Mouse (Mus musculus): Measurements from ENCODE around the gene Crat. TPM values are rescaled to one million over a fixed set of nuclear protein-coding genes. Genes with fewer than 3 reads are reported as not detected.
A peak's percentile ranks its signal among the peaks of the same experiment; 100 is the strongest.

Crat gene
- total RNA-seq (2014; rRNA removed) (9.2 and 24.3 TPM in 2 replicates), polyA plus RNA-seq (2012; rRNA removed) (65.2 and 92.6 TPM in 2 replicates)

DNA sequence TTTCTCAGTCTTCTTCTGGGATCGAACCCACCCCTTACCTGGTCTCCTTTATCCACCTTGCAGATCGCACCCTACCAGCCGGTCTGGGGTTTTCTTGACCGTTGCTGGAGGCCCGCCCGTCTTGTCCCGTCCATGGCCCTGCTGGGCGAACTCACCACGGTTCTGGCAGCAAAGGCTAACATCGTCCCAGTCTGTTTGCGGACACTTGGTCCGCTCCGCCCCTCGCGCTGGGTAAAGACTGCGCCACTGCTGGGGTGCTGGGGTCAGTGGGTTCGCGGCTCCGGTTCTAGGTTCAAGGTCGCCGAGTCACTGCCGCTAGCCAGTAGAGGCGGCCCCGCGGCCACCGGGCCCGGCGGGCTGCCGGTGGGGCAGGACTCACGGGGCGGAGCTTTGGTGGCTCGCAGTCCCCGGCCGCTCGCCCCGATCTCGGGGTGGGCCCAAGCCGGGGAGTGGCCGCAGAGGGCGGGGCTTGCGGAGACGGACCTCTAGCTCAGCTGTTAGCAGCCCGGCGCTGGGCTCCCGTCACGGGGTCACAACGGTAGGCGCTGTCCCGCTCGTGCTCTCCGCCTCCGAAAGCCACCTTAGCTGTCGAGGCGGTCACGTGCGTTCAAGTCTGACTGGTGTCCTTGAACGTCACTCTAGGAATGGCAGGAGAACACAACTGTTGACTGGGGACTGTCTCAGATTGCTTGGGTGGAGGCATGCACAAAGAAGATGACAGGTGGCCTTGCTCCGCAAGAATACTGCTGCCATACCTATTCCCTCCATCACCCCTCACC, at the start of gene Crat:
Gene Crat (minus strand): TSS at position 657 of the 779 bp plus-strand sequence.
- peak; percentile 95 for DNase-seq (ENCODE audit: extremely low read depth, low read depth, low spot score)
- H3K27ac ChIP-seq (replicated peaks; ENCODE audit: insufficient read depth, low read depth, low read length), result peak within 1 kb of the TSS; percentile 92
- peaks cover 35% of the 10 kb centered on the region for H3K79me2 ChIP-seq (ENCODE audit: control insufficient read depth, insufficient read depth, low read length)
- no peaks in the 10 kb centered on the region for H3K27me3 ChIP-seq (ENCODE audit: control insufficient read depth, insufficient read depth, low read length)
- 1% methylated on average over 58 of the region's 58 CpGs for WGBS
- peak within 1 kb of the TSS; percentile 75 for H3K9ac ChIP-seq (ENCODE audit: low read depth, low read length)
- no peaks in the 10 kb centered on the region for H3K36me3 ChIP-seq (ENCODE audit: control insufficient read depth, insufficient read depth, low read length)
- H3K4me3 ChIP-seq (ENCODE audit: insufficient read depth, low read depth, low read length), result peak within 1 kb of the TSS; percentile 73
- peak; percentile 81 for TF ChIP-seq POLR2A (IDR thresholded peaks at IDR 0.05; ENCODE audit: extremely low read depth, insufficient read depth, low read length)
- no peak for TF ChIP-seq CTCF (IDR thresholded peaks at IDR 0.05; ENCODE audit: low read depth, low read length)
- H3K4me1 ChIP-seq (ENCODE audit: control insufficient read depth, insufficient read depth, low read length), result peaks cover 26% of the 10 kb centered on the region

DNA sequence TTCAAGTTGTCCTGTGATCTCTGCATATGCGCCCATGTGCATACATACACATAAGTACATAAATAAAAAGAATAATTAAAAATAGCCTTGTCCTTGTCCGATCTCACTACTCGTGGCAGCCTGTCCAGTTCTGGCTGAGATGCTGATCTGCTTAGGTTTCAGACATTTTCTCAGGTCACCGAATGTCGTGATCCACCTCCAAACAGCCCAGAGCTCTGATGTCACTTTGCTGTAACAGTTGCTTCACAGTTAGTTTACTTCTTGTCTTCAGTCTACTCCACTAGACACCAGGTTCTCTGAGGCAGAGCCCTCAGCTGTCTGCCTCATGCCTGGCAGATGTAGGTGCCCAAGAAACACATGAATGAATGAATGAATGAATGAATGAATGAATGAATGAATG, 48.8 kb upstream of the Crat start:
- no peak for TF ChIP-seq CTCF (IDR thresholded peaks at IDR 0.05; ENCODE audit: low read depth, low read length)
- TF ChIP-seq POLR2A (IDR thresholded peaks at IDR 0.05; ENCODE audit: extremely low read depth, insufficient read depth, low read length), result no peak
- H3K4me1 ChIP-seq (ENCODE audit: control insufficient read depth, insufficient read depth, low read length), result peaks cover 3% of the 10 kb centered on the region
- WGBS, result 18% methylated on average over 5 of the region's 5 CpGs
- H3K36me3 ChIP-seq (ENCODE audit: control insufficient read depth, insufficient read depth, low read length), result no peaks in the 10 kb centered on the region
- no peak for DNase-seq (ENCODE audit: extremely low read depth, low read depth, low spot score)
- H3K79me2 ChIP-seq (ENCODE audit: control insufficient read depth, insufficient read depth, low read length), result no peaks in the 10 kb centered on the region
- H3K27me3 ChIP-seq (ENCODE audit: control insufficient read depth, insufficient read depth, low read length), result no peaks in the 10 kb centered on the region
- H3K4me3 ChIP-seq (ENCODE audit: insufficient read depth, low read depth, low read length), result no peak overlapping the region
- peak overlapping the region; percentile 36 for H3K27ac ChIP-seq (replicated peaks; ENCODE audit: insufficient read depth, low read depth, low read length)
- no peak overlapping the region for H3K9ac ChIP-seq (ENCODE audit: low read depth, low read length)

DNA sequence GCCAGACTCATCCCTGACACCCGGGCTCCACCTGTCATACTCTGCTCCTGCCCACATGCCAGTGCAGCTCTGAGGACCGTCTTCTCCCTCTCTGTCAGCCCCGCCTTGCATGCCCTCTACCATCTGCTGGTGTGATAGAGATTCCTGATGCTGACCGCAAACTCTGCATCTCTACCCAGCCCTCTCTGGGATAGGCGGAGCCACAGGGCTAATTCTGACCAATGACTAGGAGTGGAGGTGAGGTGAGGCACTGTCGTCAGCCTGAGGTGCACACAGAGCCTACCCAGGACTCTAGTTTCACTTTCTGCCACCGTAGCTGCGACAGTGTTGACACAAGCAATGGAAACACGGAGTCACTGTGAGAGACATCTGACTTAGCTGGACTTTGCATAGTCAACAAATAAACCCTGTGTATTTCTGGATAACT, 48.3 kb upstream of the Crat start:
- TF ChIP-seq POLR2A (IDR thresholded peaks at IDR 0.05; ENCODE audit: extremely low read depth, insufficient read depth, low read length) (0 out of 2 replicates have a peak, but pooled peaks have one; percentile 11), CTCF (IDR thresholded peaks at IDR 0.05; ENCODE audit: low read depth, low read length) (no peak)
- Histone ChIP-seq H3K79me2 (ENCODE audit: control insufficient read depth, insufficient read depth, low read length) (no peaks in the 10 kb centered on the region), H3K4me3 (ENCODE audit: insufficient read depth, low read depth, low read length) (no peak overlapping the region), H3K27me3 (ENCODE audit: control insufficient read depth, insufficient read depth, low read length) (no peaks in the 10 kb centered on the region), H3K9ac (ENCODE audit: low read depth, low read length) (no peak overlapping the region), H3K4me1 (ENCODE audit: control insufficient read depth, insufficient read depth, low read length) (peaks cover 3% of the 10 kb centered on the region), H3K36me3 (ENCODE audit: control insufficient read depth, insufficient read depth, low read length) (no peaks in the 10 kb centered on the region), H3K27ac (replicated peaks; ENCODE audit: insufficient read depth, low read depth, low read length) (no peak overlapping the region; the same call in 1 of the 2 replicates)
- WGBS, result under 1% methylated on average over 9 of the region's 9 CpGs
- peak; percentile 98 for DNase-seq (ENCODE audit: extremely low read depth, low read depth, low spot score)

DNA sequence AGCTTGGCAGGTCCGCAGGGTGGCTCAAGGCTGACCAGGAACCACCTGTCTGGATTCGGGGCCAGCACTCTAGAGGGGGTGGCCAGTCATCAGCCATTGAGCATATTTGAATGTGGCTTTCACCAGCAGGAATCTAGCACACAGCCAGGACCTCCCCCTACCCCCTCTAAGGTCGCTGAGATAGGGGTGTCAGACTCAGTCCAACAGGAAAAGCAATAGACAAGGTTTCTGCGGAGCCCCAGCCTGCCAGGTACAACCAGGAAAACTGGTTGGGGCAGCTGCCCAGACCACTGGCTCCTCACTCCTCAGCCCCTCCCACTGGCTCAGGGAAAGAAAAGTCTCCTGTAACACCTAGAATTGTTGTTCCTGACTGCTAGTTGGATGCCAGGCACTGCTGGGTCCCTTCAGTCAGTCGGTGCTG, 47.7 kb upstream of the Crat start:
- DNase-seq (ENCODE audit: extremely low read depth, low read depth, low spot score), result no peak
- no peak overlapping the region for H3K4me3 ChIP-seq (ENCODE audit: insufficient read depth, low read depth, low read length)
- 18% methylated on average over 5 of the region's 5 CpGs for WGBS

DNA sequence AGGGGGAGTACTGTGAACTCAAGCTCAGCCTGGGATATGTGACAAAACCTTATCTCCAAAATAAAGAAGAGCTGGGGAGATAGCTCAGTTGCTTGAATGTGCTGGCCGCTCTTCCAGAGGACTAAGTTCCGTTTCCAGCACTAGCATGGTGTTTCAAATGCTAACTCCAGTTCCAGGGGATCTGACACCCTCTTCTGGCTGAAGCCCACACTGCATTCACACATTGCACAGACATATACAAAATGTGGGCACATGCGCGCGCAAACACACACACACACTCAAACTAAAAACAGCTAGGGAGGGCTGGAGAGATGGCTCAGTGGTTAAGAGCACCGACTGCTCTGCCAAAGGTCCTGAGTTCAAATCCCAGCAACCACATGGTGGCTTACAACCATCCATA, 43.6 kb upstream of the Crat start:
- Histone ChIP-seq H3K79me2 (ENCODE audit: control insufficient read depth, insufficient read depth, low read length) (no peaks in the 10 kb centered on the region), H3K4me1 (ENCODE audit: control insufficient read depth, insufficient read depth, low read length) (no peaks in the 10 kb centered on the region), H3K9ac (ENCODE audit: low read depth, low read length) (no peak overlapping the region), H3K27ac (replicated peaks; ENCODE audit: insufficient read depth, low read depth, low read length) (no peak overlapping the region), H3K4me3 (ENCODE audit: insufficient read depth, low read depth, low read length) (no peak overlapping the region), H3K27me3 (ENCODE audit: control insufficient read depth, insufficient read depth, low read length) (no peaks in the 10 kb centered on the region), H3K36me3 (ENCODE audit: control insufficient read depth, insufficient read depth, low read length) (no peaks in the 10 kb centered on the region)
- WGBS, result 94% methylated on average over 6 of the region's 6 CpGs
- TF ChIP-seq POLR2A (IDR thresholded peaks at IDR 0.05; ENCODE audit: extremely low read depth, insufficient read depth, low read length), result no peak
- no peak for TF ChIP-seq CTCF (IDR thresholded peaks at IDR 0.05; ENCODE audit: low read depth, low read length)
- no peak for DNase-seq (ENCODE audit: extremely low read depth, low read depth, low spot score)

More for the DNA sequence above, 47.7 kb upstream of the Crat start:
- H3K9ac ChIP-seq (ENCODE audit: low read depth, low read length), result no peak overlapping the region
- no peaks in the 10 kb centered on the region for H3K36me3 ChIP-seq (ENCODE audit: control insufficient read depth, insufficient read depth, low read length)
- no peak overlapping the region for H3K27ac ChIP-seq (replicated peaks; ENCODE audit: insufficient read depth, low read depth, low read length)
- no peaks in the 10 kb centered on the region for H3K79me2 ChIP-seq (ENCODE audit: control insufficient read depth, insufficient read depth, low read length)
- H3K4me1 ChIP-seq (ENCODE audit: control insufficient read depth, insufficient read depth, low read length), result peaks cover 3% of the 10 kb centered on the region
- TF ChIP-seq POLR2A (IDR thresholded peaks at IDR 0.05; ENCODE audit: extremely low read depth, insufficient read depth, low read length) (no peak), CTCF (IDR thresholded peaks at IDR 0.05; ENCODE audit: low read depth, low read length) (no peak)
- H3K27me3 ChIP-seq (ENCODE audit: control insufficient read depth, insufficient read depth, low read length), result no peaks in the 10 kb centered on the region

DNA sequence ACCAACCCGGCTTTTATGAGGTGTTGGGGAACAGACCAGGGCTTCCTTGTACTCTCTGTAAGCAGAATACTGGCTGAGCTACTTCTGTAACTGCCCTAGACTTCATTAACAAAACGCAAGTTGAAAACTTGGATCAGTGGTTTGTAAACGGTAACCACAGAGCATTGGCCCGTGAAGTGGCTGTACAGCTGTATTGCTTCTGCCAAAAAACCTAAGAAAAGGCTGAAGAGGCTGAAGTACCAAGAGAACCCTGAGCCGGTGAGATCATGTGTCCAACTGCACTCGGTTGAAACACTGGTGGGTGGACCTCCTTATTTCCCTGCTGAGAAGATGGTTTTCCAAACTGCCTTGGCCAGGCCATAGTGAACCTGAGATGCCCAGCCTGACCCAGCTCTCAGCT, 42.7 kb upstream of the Crat start:
- no peak overlapping the region for H3K9ac ChIP-seq (ENCODE audit: low read depth, low read length)
- no peak overlapping the region for H3K4me3 ChIP-seq (ENCODE audit: insufficient read depth, low read depth, low read length)
- no peak for DNase-seq (ENCODE audit: extremely low read depth, low read depth, low spot score)
- no peaks in the 10 kb centered on the region for H3K27me3 ChIP-seq (ENCODE audit: control insufficient read depth, insufficient read depth, low read length)
- no peaks in the 10 kb centered on the region for H3K4me1 ChIP-seq (ENCODE audit: control insufficient read depth, insufficient read depth, low read length)
- no peak for TF ChIP-seq CTCF (IDR thresholded peaks at IDR 0.05; ENCODE audit: low read depth, low read length)
- 80% methylated on average over 6 of the region's 6 CpGs for WGBS
- no peaks in the 10 kb centered on the region for H3K79me2 ChIP-seq (ENCODE audit: control insufficient read depth, insufficient read depth, low read length)
- no peaks in the 10 kb centered on the region for H3K36me3 ChIP-seq (ENCODE audit: control insufficient read depth, insufficient read depth, low read length)
- H3K27ac ChIP-seq (replicated peaks; ENCODE audit: insufficient read depth, low read depth, low read length), result no peak overlapping the region
